Mouse (Mus musculus): ENCODE data around the gene Adh7.

Gene Adh7

DNA sequence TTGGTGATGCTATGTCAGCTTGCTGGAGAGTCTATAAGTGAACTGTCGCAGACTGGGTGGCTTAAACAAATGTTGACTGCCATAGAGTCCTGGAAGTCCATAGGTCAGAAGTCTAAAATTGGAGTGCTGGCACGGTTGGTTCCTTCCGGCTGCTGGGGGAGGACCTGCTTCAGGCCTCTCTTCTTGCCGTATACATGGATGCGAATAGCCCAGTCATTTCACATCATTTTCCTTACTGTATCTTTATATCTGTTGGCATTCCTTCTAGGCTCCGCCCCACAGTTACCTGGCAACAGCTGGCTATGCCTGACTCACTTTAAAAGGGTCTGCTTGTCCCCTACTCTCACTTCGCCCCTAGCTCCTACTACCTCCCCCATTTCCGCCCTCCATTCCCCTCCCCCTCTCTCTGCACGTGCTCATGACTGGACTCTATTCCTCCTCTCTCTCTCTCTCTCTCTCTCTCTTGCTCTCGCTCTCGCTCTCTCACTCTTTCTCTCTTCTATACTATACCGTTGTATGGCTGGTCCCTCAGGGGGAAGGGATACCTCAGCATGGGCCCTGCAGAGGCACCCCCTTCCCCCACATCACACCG is 6.9 kb downstream of the Adh7 start:
- no peak for DNase-seq (ENCODE audit: low spot score)

DNA sequence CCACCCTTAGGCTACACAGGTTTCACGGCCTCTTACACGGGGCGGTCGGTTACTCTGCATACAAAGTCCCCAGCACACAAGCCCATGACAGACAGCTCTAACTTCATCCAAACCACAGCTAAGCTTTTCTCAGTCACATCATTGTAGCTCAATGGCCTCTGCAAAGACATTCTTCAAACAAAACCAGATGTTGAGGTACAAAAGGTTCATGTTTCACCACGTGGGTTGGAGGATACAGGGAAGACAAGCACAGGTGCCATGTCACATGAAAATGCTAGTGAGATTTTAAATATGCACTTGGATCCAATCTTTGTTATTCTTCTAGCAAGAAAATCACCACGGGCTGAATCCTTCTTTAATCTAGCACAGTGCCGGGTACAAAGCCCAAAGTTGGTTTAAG is 7.8 kb downstream of the Adh7 start:
- no peak for DNase-seq (ENCODE audit: low spot score)

GRCm38 (mm10) chr3:138225853-138226252 is 8.3 kb downstream of the Adh7 start:
- DNase-seq (ENCODE audit: low spot score): peak; percentile 24

GRCm38 (mm10) chr3:138226476-138226875 is 8.9 kb downstream of the Adh7 start:
- no peak for DNase-seq (ENCODE audit: low spot score)

GRCm38 (mm10) chr3:138227082-138227481 is 9.5 kb downstream of the Adh7 start:
- DNase-seq (ENCODE audit: low spot score): no peak

DNA sequence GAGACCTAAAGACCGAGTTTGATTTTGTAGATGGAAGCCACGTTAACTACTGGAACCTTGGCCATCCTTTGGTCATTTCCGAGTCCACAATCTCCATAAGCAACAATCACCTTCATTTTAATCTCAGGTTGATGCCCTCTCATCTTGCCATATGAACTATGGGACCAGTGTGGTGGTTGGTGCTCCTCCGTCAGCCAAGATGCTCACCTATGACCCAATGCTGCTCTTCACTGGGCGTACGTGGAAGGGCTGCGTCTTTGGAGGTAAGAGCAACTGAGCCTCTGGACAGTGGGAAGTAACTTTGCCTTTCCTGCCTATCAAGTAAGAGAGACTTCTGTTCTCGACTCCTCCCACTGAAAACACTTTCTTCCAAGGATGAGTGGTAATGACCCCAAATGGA is 10.2 kb downstream of the Adh7 start:
- DNase-seq (ENCODE audit: low spot score): no peak

DNA sequence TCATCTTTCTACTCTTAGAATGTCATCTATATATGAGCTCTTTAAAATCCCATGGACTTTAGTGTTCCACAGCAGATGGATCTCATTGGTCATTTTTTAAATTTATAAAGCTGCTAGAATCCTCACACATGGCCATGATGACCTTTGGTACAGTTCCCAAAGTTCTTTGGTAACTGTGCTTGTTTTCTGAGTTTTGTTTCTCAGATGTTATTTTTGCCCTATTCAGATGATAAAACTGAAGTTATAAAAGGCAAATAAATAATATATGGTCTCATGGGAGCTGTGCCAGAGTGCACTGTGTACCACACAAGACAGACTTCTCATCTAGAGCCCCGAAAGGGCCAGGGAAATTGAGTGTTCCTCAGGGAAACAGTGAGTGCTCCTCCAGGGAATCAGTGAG is 11.9 kb downstream of the Adh7 start:
- DNase-seq (ENCODE audit: low spot score): no peak

- no peak for DNase-seq (ENCODE audit: low spot score)
These were observed 12.7 kb downstream of the Adh7 start for GRCm38 (mm10) chr3:138230266-138230665.

- no peak for DNase-seq (ENCODE audit: low spot score)
These were observed 14.0 kb downstream of the Adh7 start for GRCm38 (mm10) chr3:138231531-138231930.

GRCm38 (mm10) chr3:138236546-138237163 is 19.1 kb downstream of the Adh7 start:
- no peak for DNase-seq (ENCODE audit: low spot score)

DNA sequence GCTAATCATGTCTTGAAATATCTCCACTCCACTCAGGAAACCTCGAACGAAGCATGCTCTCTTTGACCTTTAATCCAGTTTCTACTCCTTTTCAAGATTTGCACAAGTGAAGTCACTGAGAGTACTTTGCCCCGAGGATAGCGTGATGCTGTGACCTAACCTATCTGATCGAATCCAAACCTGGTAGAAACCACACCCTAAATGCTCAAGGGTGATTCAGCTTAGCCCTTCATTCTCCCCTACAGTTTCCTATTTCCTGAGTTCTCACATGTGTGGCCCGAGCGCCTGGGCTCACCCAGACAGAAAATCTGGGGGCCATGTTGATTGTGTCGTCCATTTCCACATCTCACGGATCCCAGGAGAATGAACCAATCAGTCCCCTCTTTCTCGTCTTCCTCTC is 20.5 kb downstream of the Adh7 start:
- DNase-seq (ENCODE audit: low spot score): no peak

DNA sequence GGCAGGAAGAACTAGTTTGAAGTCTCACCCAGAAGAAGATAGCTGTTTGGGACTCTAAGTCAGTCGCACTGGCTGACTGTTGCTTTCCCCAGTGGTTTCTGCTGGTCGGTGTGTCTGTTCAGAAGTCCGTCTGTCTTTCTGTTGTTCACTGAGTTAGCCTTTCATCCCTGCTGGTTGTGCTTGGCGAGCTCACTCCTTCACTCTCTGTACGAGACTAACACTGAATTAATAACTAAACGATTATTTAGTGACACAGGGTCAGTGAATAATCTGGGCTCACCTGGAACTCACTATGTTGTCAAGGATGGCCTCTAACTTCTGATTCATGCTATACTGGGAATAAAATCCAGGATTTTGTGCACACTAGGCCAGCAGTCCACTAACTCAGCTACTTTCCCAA is 21.9 kb downstream of the Adh7 start:
- no peak for DNase-seq (ENCODE audit: low spot score)

DNA sequence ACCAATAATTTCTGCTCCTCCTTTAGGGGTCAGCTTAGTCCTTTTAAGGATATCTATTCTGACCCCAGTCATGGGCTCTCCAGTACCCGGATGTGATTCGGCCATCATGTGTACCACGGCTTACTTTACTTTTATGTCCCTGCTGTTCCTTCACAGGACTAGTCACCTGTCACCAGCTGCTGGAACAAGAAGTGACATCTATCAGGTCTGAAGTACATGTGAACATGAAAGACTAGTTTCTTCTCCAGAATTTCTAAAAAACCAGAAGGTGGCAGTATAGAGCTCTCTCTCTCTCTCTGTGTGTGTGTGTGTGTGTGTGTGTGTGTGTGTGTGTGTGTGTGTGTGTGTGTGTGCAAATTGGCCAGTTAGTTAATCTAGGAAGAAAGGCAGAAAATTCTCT is 22.9 kb downstream of the Adh7 start:
- peak; percentile 50 for DNase-seq (ENCODE audit: low spot score)

- no peak for DNase-seq (ENCODE audit: low spot score)
These were observed 23.4 kb downstream of the Adh7 start for GRCm38 (mm10) chr3:138240942-138241341.

GRCm38 (mm10) chr3:138241371-138241770 is 23.8 kb downstream of the Adh7 start:
- no peak for DNase-seq (ENCODE audit: low spot score)

GRCm38 (mm10) chr3:138242021-138242726 is 24.6 kb downstream of the Adh7 start:
- no peak for DNase-seq (ENCODE audit: low spot score)

DNA sequence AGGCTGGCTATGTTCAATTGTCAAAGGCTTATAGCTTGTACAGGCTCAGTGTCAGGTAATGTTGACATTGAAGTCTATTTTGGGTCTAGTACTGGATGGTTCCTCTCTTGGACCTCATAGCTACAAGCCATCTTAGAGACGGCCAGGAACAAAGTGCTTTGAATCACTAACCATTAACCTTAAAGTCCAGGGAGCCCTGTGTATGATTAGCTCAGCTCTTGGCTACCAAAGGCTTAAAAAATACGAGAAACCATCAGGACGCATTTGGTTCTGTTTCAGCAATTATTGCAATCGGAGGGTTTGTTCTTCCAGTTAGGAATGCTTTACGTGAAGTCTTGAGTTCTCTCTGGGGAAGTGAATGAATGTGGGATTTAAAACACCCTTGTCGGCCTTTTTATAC is 25.4 kb downstream of the Adh7 start:
- DNase-seq (ENCODE audit: low spot score): no peak

- no peak for DNase-seq (ENCODE audit: low spot score)
These were observed 26.8 kb downstream of the Adh7 start for GRCm38 (mm10) chr3:138244338-138244874.

DNA sequence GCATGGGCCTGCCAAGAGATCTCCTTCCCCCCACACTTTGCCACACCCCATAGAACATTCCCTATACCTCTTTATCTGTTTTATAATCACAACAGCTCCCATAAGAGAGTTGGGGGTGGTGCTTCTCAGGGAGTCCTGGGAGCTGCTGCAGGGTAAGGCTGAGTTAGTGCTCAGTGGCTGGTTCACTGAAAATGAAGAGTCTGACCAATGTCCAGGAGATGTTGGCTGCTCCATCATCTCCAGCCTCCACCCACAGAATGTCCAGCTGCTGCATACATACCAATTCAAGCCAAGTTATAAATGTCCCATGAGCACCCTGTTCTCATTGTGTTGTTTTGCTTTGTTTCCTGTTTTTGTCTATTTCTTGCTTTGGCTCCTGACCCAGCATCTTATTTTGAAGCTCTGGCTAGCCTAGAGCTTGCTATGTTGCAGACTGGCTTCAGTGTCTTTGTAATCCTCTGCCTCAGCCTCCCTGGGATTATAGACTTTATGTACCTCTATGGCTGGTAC is 29.0 kb downstream of the Adh7 start:
- no peak for DNase-seq (ENCODE audit: low spot score)

DNA sequence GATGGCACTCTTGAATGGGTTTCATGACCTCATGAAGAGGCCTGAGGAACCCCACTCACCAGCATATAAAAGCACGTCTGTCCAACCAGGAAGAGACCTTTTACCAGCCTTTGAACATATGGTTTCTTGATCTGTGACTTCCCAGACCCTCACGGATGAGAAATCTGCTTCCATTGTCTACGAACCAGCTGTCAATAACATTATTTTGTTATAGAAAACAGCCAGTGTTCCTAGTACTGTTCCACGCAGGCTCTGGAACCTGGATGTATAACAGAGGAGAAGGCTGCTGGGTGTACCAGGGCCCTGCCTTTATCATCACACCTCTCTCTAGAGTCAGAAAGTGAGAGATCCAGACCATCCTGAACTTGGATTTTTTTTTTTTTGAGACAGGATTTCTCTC is 29.7 kb downstream of the Adh7 start:
- DNase-seq (ENCODE audit: low spot score): no peak

GRCm38 (mm10) chr3:138248011-138248410 is 30.5 kb downstream of the Adh7 start:
- no peak for DNase-seq (ENCODE audit: low spot score)

GRCm38 (mm10) chr3:138248746-138249145 is 31.2 kb downstream of the Adh7 start:
- no peak for DNase-seq (ENCODE audit: low spot score)

- no peak for DNase-seq (ENCODE audit: low spot score)
These were observed 33.6 kb downstream of the Adh7 start for GRCm38 (mm10) chr3:138251156-138251555.
